Mouse (Mus musculus): Measurements from ENCODE around the gene Dnajc7. TPM values are rescaled to one million over a fixed set of nuclear protein-coding genes. Genes with fewer than 3 reads are reported as not detected.
"Not testable (repeated sequence)": the region's sequence is repeated elsewhere in the genome, so short reads cannot be mapped to it uniquely, and the experiment has no call there.

The Dnajc7 gene
- total RNA-seq, 2 experiments from 2014 or later = 25.8 to 31.9 TPM

DNA sequence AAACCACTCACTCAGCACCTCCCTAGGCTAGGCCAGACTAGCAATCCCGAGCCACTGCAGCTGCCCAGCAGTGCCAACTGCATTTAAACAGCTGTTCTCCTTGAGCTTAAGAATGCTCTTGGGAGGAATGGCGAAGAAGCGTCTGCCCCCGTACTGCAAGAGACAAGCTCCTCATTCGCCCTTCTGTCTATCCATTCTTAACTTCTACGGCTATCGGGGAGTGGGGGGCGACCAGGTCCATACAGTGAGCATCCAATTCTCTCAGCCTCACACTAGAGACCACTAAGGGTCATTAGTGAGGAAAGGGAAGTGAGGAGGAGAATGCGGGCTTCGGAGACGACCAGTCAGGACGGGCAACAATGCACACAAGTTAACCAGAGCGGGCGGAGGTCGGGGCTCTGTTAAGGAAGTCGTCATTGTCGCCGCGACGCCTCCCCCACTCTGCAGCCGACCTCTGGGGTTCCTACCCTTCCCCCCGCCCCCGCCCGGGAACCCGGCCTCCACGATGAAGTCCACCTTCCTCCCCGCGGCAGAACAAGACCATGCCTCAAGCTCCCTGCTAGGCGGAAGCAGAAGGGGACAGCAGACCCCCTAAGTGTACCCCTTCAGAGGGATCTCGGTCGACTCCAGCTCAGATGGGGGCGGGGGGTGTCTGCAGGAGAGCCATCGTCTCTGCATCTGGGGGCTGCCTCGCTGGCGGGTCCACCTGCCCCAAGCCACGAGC, 1.0 kb downstream of the Dnajc7 start, which contains the start of gene Nkiras2:
Nkiras2 (plus strand) TSS at position 484 of the 724 bp plus-strand sequence.
- ATAC-seq (replicated peaks; ENCODE audit: low FRiP score, poor library complexity, severe bottlenecking) = peak; percentile 21

DNA sequence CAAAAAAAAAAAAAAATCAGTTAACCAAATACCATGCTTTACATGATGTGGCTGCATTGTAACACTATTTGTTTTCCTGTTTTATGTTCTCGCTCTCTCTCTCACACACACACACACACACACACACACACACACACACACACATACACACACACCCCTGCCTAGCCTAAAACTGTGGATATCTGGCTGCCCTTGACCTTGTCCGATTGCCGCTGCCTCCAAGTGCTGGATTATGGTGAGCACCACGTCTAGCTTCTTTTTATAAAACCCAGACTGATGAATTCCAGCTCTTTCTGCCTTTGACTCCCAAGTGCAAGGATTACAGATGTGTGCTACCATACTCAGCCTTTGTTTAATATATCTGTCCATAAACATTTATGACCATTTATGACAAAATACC, 2.5 kb downstream of the Dnajc7 start:
- ATAC-seq (replicated peaks; ENCODE audit: low FRiP score, poor library complexity, severe bottlenecking) = no peak

DNA sequence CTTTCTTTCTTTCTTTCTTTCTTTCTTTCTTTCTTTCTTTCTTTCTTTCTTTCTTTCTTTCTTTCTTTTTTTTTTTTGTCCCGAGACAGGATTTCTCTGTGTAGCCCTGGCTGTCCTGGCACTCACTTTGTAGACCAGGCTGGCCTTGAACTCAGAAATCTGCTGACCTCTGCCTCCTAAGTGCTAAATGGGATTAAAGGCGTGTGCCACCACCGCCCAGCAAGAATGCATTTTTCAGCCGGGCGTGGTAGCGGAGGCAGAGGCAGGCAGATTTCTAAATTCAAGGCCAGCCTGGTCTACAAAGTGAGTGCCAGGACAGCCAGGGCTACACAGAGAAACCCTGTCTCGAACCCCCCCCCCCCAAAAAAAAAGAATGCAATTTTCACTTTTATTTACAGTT, 3.1 kb downstream of the Dnajc7 start:
- not testable (repeated sequence) for ATAC-seq (replicated peaks; ENCODE audit: low FRiP score, poor library complexity, severe bottlenecking)

DNA sequence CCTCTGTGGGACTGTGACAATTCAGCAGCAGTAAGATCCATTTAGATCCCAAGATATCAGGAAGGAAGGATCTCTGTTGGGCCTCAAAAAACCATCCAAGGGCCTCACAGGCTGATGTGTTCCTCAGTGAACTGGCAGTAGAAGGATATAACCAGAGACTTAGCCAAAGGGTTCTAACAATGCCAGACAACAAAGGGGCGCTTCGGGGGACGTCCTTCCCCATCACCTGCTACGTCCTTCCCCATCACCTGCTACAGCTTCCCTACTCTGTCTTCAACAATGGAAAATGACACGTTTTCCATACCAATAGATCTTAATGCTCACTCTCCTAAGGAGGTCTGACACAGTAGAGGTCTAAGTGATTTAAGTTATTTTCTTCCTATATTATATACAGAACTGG, 3.6 kb downstream of the Dnajc7 start:
- ATAC-seq (replicated peaks; ENCODE audit: low FRiP score, poor library complexity, severe bottlenecking) = no peak

DNA sequence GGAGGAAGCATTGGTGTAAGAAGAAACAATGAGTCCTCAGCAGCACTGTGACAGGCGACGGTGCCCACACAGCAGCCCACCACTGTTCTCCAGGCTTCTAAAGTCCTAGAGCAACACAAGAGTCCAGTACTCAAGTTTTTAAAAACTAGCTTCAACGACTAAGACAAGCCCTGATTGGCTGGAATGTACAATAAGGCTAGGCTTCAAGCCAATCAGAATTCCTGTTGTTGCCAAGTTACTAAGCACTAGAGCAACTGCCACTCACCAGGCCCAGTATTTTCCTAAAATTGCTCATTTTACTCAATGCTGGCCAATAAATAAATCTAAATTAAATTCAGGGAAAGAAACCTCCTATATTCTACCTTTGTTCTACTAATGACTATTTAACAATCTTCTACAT, 6.7 kb downstream of the Dnajc7 start:
- ATAC-seq (replicated peaks; ENCODE audit: low FRiP score, poor library complexity, severe bottlenecking) = no peak

DNA sequence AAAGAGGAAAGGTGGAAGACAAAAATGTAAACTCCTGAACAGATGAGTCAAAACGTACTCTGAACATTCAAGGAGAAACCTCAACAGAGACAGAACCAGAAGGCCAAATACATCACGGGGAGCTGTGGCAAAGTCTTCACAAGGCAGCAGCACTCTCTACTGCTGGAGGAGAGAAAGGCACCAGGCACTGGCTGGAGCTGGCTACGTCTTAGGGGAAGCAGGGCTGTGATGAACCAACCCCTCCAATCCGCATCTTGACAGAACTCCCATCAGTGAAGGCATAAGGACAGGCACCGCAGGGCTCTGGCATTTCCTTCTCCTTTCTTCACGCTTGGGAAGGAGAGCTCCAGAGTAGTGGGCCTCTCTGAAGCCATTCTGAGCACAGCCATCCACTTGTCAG, 8.3 kb downstream of the Dnajc7 start:
- ATAC-seq (replicated peaks; ENCODE audit: low FRiP score, poor library complexity, severe bottlenecking) = no peak

DNA sequence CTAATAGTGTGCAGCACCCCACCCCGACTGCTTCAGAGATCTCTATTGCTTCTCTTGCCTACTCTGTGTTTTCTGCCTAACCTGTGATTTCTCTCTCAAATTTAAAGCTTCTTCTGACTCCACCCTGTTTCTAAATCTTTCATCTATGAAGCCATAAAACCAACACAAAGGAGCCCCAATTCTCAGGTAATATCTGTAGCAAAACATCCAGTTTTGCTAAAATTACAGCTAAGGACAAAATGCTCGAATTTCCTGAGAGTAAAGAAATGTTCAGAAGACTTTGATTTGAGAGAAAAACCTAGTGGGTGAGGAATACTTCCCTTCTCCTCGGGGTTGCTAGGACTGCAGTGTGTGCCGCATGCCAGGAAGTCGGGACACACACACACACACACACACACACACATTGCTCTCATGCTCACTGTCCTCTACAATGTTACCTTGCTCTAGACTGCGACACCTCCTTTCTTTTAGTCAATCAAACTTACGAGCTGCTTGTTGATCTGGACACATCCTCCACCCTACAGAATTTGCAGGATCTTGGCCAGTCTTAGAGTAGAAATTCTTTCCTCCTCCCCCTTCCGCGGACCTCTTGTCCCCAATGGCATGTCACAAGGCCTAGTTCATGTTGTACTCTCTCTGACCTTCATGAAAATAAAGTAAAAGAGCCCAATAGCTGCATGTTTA, 9.8 kb downstream of the Dnajc7 start:
- ATAC-seq (replicated peaks; ENCODE audit: low FRiP score, poor library complexity, severe bottlenecking) = no peak

DNA sequence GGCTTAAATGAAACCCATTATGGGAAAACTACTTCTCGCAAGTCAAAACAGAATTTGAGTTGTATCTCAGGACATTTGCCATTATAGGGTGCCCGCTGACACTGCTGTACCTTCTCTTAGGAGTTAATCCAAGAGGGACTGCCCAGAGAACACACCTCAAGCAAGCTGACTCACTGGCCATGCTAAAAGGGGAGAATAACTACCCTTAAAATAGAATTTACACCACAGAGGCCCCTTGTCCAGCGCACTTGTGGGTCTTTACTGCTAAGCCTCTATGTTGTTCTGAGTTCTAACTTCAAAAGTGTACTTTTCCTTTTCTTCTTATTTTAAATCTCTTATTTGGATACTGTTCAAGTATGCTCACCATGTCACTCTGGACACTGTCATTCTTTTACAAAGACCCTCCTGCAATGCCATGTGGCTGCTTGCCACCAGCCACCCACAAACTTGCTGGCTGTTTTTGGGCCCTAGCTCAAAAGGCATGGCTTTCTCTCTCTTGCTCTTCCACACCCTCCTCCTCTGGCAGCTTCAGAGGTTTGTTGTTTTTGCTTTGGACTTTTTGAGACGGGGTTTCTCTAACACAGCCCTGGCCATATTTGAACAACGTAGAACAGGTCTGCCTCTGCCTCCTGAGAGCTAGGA, 10.5 kb downstream of the Dnajc7 start:
- no peak for ATAC-seq (replicated peaks; ENCODE audit: low FRiP score, poor library complexity, severe bottlenecking)

DNA sequence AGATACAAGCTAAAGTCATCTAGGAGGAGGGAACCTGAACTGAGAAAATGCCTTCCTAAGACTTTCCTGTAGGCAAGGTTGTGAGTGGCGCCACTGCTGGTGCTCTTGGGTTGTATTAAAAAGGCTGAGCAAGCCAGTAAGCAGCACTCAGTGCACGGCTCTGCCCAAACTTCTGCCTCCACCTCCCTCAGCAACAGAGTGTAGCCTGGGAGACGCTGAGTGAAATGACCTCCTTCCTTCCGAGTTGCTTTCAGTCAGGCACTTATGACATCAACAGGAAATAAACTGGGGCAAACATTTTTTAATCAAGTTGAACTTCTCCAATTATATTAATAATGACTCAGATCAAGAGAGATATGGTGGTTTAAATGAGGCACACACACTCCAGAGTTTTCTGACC, 11.2 kb downstream of the Dnajc7 start:
- no peak for ATAC-seq (replicated peaks; ENCODE audit: low FRiP score, poor library complexity, severe bottlenecking)

DNA sequence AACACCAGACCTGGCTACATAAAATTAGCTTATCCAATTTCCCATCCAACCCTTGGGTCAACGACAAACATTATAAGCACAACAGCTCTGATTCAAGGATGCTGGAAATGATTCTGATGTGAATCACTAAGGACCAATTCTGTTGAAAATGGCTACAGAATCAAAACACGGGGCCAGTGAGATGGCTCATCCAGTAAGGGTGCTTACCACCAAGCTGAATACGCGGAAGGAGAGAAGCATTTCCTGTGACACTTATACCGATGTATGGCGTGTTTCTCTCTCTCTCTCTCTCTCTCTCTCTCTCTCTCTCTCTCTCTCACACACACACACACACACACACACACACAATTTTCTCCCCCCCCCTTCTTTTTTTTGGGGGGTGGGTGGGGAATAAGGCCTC, 12.8 kb downstream of the Dnajc7 start:
- no peak for ATAC-seq (replicated peaks; ENCODE audit: low FRiP score, poor library complexity, severe bottlenecking)

DNA sequence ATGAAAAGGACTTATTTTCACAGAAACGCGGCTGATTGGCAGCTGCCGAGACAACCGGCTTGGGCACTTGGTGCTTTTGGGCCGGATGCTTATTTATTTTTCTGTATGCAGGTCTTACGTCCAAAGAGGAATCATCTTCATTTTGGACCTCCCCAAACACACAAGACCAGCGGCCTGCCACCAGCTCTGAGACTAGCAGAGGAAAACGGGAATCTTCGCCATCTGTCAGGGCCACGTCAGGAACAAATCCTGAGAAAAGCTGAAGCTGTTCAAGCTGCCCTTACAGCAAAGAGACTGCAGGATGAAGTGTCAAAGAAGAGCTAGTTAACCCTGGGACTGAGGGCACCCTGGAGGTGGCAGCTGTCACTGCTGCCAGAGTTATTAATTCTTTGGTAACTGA, 14.5 kb downstream of the Dnajc7 start:
- no peak for ATAC-seq (replicated peaks; ENCODE audit: low FRiP score, poor library complexity, severe bottlenecking)

DNA sequence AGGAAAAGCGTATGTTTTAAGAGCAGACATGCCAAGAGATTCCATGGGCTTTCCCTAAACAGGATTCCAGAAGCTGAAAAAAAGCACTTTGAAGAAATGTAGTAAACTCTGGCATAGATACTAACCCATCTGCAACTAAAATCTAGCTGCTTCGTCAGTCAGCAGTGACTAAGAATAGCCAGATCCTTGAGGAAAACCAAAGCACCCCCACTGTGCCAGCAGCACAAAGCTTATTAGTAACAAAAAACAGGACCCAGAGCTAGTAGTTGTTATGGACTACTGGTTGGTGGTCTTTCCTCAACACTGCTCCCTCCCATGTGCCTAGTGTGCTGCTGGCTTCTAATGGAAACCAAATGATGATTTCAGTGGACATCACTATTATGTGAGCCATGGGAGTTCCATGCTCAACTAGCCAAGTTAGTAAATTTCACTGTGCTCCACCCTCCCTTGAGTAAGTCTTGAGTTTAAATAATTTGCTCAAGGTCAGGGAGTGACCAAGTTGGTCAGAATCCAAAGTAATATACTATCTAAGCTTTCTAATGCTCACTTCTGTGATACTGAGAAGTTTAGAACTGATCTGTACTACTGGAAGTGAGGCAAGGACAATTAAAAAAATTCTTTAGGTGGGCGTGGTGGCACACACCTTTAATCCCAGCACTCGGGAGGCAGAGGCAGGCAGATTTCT, 15.5 kb downstream of the Dnajc7 start:
- ATAC-seq (replicated peaks; ENCODE audit: low FRiP score, poor library complexity, severe bottlenecking) = no peak

DNA sequence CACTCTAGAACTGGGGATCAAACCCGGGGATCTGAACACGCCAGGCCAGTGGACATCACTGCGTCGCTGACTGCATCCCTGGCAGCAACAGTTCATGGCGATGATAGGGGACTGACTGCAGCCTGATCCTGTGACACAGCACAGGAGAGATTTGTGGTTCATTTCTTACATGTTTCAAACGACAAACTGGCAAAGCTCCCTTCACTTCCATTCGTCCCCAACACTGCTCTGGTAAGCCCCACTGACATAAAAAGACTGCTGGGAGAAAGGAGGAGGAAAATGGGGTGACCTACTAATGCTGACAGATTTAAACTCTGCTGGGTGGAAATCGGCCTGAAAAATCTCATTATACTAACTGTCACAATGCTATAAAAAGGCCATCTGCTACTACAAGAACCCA, 16.2 kb downstream of the Dnajc7 start:
- ATAC-seq (replicated peaks; ENCODE audit: low FRiP score, poor library complexity, severe bottlenecking) = no peak

DNA sequence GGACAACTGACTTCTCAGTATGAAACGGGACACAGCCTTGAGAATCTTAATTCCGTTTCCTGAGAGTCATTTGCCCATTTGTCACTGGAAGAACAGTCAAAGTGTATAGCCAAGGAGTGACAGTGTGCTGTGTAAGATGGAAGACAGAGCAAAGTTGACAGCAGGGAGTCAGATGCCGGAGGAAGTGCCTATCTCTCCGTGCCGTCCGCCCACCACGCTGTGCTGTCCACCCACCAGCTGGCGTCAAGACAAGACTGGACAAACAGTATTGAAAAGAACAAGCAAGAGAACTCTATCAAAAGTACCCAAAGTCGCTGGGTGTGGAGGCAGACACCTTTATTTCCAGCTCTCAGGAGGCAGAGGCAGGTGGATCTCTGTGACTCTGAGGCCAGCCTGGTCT, 16.8 kb downstream of the Dnajc7 start:
- no peak for ATAC-seq (replicated peaks; ENCODE audit: low FRiP score, poor library complexity, severe bottlenecking)

DNA sequence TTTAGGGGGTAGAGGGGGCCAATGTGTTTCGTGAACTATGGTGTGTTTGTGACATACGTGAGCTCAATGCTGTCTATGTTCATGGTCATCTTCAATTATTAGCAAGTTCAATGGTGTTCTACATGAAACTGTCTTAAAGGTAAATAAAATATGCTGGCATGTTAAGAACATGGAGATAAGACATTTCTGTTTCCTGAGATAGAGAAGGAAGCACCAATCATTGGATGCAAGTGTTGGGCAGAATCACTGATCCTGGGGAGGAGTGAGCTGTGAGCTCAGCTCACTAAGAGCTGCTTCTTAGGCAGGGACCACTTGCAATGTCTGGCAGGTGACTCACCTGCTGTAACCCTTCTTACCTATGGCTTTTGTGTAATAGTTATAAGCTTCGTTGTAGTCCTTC, 18.6 kb downstream of the Dnajc7 start:
- no peak for ATAC-seq (replicated peaks; ENCODE audit: low FRiP score, poor library complexity, severe bottlenecking)

DNA sequence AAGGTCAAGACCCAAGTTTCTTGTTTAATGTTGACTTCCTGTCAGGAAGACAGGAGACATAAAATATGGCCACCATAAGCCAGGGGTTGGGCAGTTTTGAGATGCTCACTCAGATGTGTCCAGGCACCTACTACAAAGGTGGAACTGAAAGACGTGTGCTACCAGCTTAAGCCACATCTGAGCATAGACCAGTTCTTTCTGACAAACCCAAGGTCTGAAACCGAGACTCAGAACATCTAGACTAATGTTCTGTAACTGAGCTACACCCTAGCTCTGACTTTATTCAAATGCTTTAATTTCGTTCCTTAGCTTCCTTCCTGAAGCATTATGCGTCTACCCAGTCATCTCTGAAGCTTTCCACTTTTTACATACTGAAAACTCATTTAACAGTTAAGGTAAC, 21.9 kb downstream of the Dnajc7 start:
- no peak for ATAC-seq (replicated peaks; ENCODE audit: low FRiP score, poor library complexity, severe bottlenecking)

DNA sequence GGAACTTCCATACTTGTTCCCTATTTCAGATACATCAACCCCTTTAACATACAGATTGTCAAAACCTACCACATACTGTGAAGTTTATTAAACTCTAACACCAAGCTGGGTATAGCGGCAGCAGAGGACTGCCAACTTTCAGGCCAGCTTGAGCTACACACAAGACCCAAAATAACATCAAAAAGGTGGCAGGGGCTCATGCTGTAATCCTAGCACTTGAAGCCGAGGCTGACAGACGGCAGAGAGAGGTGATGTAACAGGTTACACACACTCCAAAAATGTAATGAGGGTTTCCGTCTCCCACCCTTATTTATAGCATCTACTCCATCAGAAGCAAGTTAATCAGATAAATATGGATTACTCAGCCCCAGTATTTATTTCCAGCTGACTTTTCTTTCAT, 24.4 kb downstream of the Dnajc7 start:
- no peak for ATAC-seq (replicated peaks; ENCODE audit: low FRiP score, poor library complexity, severe bottlenecking)

DNA sequence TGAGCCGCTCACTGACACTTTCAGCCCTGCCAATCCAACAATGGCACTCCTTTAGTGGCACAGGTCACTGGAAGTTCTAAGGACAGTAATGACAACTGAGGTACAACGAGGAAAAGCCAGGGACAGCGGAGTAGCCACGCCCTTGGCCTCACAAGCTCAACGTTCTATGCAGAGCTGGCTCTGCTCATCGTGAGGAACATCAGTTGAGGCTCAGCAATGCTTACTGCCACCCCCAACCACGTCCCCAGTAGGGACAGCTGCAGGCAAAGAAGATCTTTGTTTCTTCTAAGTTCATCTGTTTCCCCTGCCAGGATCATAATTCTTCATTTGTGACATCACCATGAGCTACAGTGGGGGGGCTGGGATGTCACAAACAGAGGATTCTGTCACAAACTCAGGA, 25.4 kb downstream of the Dnajc7 start:
- no peak for ATAC-seq (replicated peaks; ENCODE audit: low FRiP score, poor library complexity, severe bottlenecking)

DNA sequence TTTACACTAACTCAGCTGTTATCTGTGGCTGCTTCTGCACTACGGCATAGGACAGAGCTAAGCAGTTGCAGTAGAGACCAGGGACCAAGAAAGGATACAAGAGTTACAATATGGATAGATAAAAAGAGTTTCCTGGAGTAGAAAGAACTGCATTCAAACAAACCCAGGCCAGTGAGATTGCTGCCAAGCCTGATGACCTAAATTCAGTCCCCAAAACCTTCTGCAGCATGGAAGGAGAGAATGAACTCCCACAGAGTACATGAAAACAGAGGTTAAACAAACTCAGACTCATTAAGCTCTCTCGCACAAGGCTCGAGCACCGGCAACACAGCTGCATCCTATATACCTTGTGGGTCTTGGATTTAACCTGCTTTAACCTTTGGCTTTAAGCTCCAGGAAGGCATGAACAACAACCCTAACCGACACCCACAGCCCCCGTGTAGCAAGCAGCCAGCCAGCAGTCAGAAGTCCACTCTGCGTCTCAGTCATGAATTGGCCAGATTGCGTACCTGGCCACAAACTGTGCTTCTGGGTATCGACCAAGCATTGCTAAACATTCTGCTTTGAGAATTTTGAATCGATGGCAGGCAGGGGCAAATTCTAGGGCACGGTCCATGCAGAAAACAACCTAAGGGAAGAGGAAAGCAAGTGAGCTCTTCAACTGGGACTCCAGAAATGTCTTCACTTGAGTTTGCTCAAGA, 27.5 kb downstream of the Dnajc7 start:
- ATAC-seq (replicated peaks; ENCODE audit: low FRiP score, poor library complexity, severe bottlenecking) = no peak

DNA sequence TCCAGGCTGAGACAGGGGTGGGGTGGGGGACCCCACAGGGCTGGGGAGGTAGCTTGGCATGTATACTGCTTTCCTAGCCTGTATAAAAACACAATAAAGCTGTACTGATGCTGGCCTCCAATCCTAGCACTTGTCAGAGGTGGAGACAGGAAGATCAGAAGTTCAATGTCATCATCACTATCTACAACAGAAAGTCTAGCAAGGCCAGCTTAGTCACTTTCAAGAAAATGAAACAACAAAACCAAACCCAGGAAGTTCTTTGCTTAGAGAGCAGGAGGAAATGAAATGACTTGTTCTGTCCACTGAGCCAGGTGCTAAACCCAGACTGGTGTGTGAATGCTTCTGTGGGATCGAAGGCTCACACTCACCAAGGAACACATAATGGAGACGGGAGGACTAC, 31.5 kb downstream of the Dnajc7 start:
- ATAC-seq (replicated peaks; ENCODE audit: low FRiP score, poor library complexity, severe bottlenecking) = no peak

Measured in erythroblast, adult 5-6 weeks (primary cell).